Mouse (Mus musculus) small intestine, adult 2 months (tissue): ENCODE measurements around the gene Mia2.

Experiments
- CTCF ChIP-seq: fragments of 200-500 bp; IDR thresholded peaks from 2 replicates; pipeline ENCODE4 v1.5.1; 2012; ENCODE audit warnings: low read depth, mild to moderate bottlenecking, control low read depth, inconsistent platforms, low read length, moderate library complexity, mixed read lengths; ENCODE audit not compliant: insufficient replicate concordance, insufficient read length; ENCODE audit errors: extremely low read depth
- POLR2A ChIP-seq: fragments of 200-500 bp; IDR thresholded peaks from 2 replicates; pipeline ENCODE4 v1.6.1; 2012; ENCODE audit warnings: low read depth, mild to moderate bottlenecking, control low read depth, inconsistent platforms, low read length, moderate library complexity

DNA sequence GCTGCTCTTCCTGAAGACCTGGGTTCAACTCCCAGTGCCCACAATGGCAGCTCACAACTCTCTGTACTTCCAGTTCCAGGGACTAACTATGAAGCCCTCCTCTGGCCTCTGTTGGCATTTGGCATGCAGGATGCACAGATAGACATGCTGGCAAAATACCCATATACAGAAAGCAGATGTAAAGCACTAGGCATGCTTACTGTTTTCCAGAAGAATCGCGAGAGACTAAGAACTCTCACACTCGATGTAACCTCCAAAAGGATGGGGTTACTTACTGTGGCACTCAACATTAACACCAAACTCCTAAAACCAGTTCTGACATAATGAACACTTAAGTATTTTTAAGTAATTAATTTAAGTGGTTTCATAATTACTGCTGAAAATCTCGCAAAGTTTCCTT, 35.3 kb upstream of the Mia2 start:
- no peak for TF ChIP-seq POLR2A
- no peak for TF ChIP-seq CTCF
